Comparison of ENCODE assay signal across 19 mouse cellular contexts in the genomic region with DNA sequence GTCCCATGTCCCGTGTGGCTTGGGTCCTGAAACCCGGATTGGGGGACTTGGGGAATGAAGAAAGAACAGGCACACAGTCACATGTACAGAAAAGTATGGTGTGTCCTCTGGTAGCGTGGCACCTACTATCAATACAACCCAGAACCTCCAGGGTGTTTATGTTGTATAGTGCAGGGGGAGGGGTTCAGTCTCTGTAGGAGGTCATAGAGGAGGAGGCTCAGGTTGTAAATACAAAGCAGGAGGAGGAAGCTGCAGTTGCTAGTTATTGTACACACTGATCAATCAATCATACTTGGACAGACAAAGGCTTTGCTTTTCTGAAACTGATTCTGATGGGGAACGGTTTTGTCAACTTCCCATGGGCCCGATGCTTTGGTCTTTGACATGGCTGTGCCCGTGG. TPM values are rescaled to one million over a fixed set of nuclear protein-coding genes. Genes with fewer than 3 reads are reported as not detected.
A peak's percentile ranks its signal among the peaks of the same experiment; 100 is the strongest.
DNase-seq lines count a peak whose midpoint lies in the region; ATAC-seq and TF ChIP-seq lines count a peak whose summit lies in the region.
"Had no signal": no experiment of that assay in that cellular context is flagged by ENCODE, and none has a peak within 500 bp of the region (broad histone marks: within the 10 kb centered on the region; RNA-seq: fewer than 3 reads in every experiment).

No protein-coding gene starts in this region.

- no peak for TF ChIP-seq POLR2A in liver, adult 2 months (IDR thresholded peaks at IDR 0.05; ENCODE audit: extremely low read depth, insufficient read depth, low read length)

- no peak overlapping the region for H3K4me2 ChIP-seq in kidney, embryonic 16.5 days (replicated peaks; ENCODE audit: low read depth, low read length)
- H3K4me2 ChIP-seq: forebrain, embryonic 13.5 days; heart, embryonic 13.5 days; hindbrain, embryonic 12.5 days had no signal

- no peak for TF ChIP-seq CTCF in liver, adult 2 months (IDR thresholded peaks at IDR 0.05; ENCODE audit: low read depth, low read length)

- peak; percentile 13 for DNase-seq in liver, adult 2 months (ENCODE audit: extremely low read depth, low read depth, low spot score)
- no peak for DNase-seq in liver
- DNase-seq in gastrocnemius, postnatal 10 days = no peak
- DNase-seq: cerebellum, adult 2 months; cerebellum, postnatal 10 days; forebrain, postnatal 0 days; gastrocnemius, adult 2 months; heart, postnatal 4 days had no signal

- 0 out of 2 replicates have a peak, but pooled peaks cover 3% of the 10 kb centered on the region for H3K4me1 ChIP-seq in liver, adult 2 months (ENCODE audit: control insufficient read depth, insufficient read depth, low read length)
- H3K4me1 ChIP-seq in kidney, embryonic 16.5 days (ENCODE audit: insufficient read depth, low read length) = no peaks in the 10 kb centered on the region
- H3K4me1 ChIP-seq: embryonic facial prominence, embryonic 10.5 days; forebrain, embryonic 13.5 days; hindbrain, embryonic 12.5 days had no signal

- no peak overlapping the region for H3K27ac ChIP-seq in liver, adult 2 months (replicated peaks; ENCODE audit: insufficient read depth, low read depth, low read length)
- no peak overlapping the region for H3K27ac ChIP-seq in kidney, embryonic 16.5 days (ENCODE audit: low read length)
- H3K27ac ChIP-seq: embryonic facial prominence, embryonic 10.5 days; forebrain, embryonic 13.5 days; gastrocnemius, adult 2 months; heart, embryonic 13.5 days; hindbrain, embryonic 12.5 days; hindbrain, postnatal 0 days had no signal

- peak; percentile 80 for ATAC-seq in activated CD4-positive, CD25-positive, alpha-beta regulatory T cell, adult 4 months
- peak; percentile 73 for ATAC-seq in inflammation-experienced regulatory T-cells, adult 6 months
- no peak for ATAC-seq in kidney, embryonic 16.5 days (ENCODE audit: low FRiP score, low TSS enrichment)
- no peak for ATAC-seq in frontal cortex, adult (ENCODE audit: low TSS enrichment)
- ATAC-seq: forebrain, embryonic 13.5 days; forebrain, postnatal 0 days; hindbrain, postnatal 0 days; intestine, embryonic 16.5 days had no signal

- no peaks in the 10 kb centered on the region for H3K27me3 ChIP-seq in liver, adult 2 months (ENCODE audit: control insufficient read depth, insufficient read depth, low read length)
- H3K27me3 ChIP-seq in kidney, embryonic 16.5 days (ENCODE audit: insufficient read depth, low read length) = no peaks in the 10 kb centered on the region
- H3K27me3 ChIP-seq: forebrain, embryonic 13.5 days; heart, embryonic 13.5 days; hindbrain, embryonic 12.5 days had no signal

- H3K9ac ChIP-seq in liver, adult 2 months (ENCODE audit: low read depth, low read length) = no peak overlapping the region
- no peak overlapping the region for H3K9ac ChIP-seq in kidney, embryonic 16.5 days (replicated peaks; ENCODE audit: low read length)
- H3K9ac ChIP-seq: forebrain, embryonic 13.5 days; forebrain, postnatal 0 days; heart, embryonic 13.5 days; hindbrain, embryonic 12.5 days had no signal

- no peaks in the 10 kb centered on the region for H3K9me3 ChIP-seq in kidney, embryonic 16.5 days (ENCODE audit: low read length)
- H3K9me3 ChIP-seq: embryonic facial prominence, embryonic 10.5 days; forebrain, embryonic 13.5 days; G1E; heart, embryonic 13.5 days; hindbrain, embryonic 12.5 days had no signal

- H3K79me2 ChIP-seq in liver, adult 2 months (ENCODE audit: control insufficient read depth, insufficient read depth, low read length) = no peaks in the 10 kb centered on the region

- H3K4me3 ChIP-seq in liver, adult 2 months (ENCODE audit: insufficient read depth, low read depth, low read length) = no peak overlapping the region
- no peak overlapping the region for H3K4me3 ChIP-seq in kidney, embryonic 16.5 days (ENCODE audit: low read length)
- H3K4me3 ChIP-seq: embryonic facial prominence, embryonic 10.5 days; forebrain, embryonic 13.5 days; gastrocnemius, adult 2 months; heart, embryonic 13.5 days; hindbrain, embryonic 12.5 days had no signal

- 56% methylated on average over 6 of the region's 6 CpGs for WGBS in liver, adult 2 months
- 82% methylated on average over 6 of the region's 6 CpGs for WGBS in kidney, embryonic 16.5 days

- no peaks in the 10 kb centered on the region for H3K36me3 ChIP-seq in liver, adult 2 months (ENCODE audit: control insufficient read depth, insufficient read depth, low read length)
- no peaks in the 10 kb centered on the region for H3K36me3 ChIP-seq in kidney, embryonic 16.5 days (ENCODE audit: insufficient read depth, low read length)
- H3K36me3 ChIP-seq: embryonic facial prominence, embryonic 10.5 days; G1E; heart, embryonic 13.5 days; hindbrain, embryonic 12.5 days had no signal

RNA-seq across cellular contexts. Expression of gene Glrx, which starts 8.0 kb away (rescaled TPM):
- 63.6 and 86.8 TPM in 2 replicates for total RNA-seq in liver, adult 2 months (2014; rRNA removed)
- polyA plus RNA-seq in liver, adult 2 months (2012; rRNA removed) = 41.4 and 59.6 TPM in 2 replicates
- 100 to 1,000 TPM; 318 to 351 TPM for polyA plus RNA-seq in activated CD4-positive, CD25-positive, alpha-beta regulatory T cell, adult 4 months (2017; shearing (Covaris generic))
- 100 to 1,000 TPM; 230 to 500 (median 245) TPM for polyA plus RNA-seq in inflammation-experienced regulatory T-cells, adult 6 months (2017; shearing (Covaris generic))
- 10 to 100 TPM; 35.2 to 36.7 TPM for total RNA-seq in gastrocnemius, postnatal 10 days (2021)
- 40.7 and 44.7 TPM in 2 replicates for polyA plus RNA-seq in kidney, embryonic 16.5 days (2015; fragmentation: Nextera tagmentation; extraction: Ambion mirVana)

Comparison
In these comparisons a context has a peak if more than half of its experiments do, and no peak if none do; other contexts are left out.
1. ATAC-seq: peak in activated CD4-positive, CD25-positive, alpha-beta regulatory T cell, adult 4 months (single experiment) and inflammation-experienced regulatory T-cells, adult 6 months (single experiment); none in kidney, embryonic 16.5 days (single experiment) and frontal cortex, adult (single experiment).